Mouse (Mus musculus): ENCODE results near the gene Slc44a2. TPM values are rescaled to one million over a fixed set of nuclear protein-coding genes. Genes with fewer than 3 reads are reported as not detected.

The Slc44a2 gene
- polyA plus RNA-seq, 2 experiments, result 121 to 127 TPM

DNA sequence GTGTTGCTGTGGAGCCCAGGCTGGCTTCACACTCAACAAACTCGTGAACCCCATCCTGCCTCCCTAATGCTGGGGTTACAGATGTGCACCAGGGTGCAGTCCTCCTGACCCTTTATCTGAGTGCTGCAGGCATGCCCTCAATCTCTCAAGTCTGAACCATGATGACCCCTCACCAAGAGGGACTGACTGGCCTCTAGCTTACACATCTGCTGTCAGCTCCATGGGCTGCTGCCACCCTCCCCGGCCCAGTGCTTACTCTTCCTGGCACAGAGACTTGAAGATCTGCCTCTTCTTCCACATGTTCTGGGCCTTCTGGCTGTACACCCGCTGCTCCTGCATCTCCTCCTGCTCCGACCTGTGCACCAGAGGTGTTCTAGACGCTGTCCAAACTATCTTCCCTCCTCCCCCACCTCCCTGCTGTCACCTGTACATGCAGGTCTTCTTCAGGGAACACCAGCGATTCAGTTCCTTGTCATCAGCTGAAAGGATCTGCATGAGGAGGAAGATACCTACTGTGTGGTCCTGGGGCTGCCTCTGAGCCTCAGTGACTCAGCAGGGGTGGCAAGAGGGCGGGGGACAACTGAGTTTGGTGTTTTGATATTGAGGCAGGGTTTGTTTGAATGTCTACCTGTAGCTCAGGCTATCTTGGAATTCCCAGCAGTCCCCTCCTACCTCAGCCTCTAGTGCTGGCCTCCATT lies 45.3 kb upstream of the Slc44a2 start:
- H3K4me3 ChIP-seq (replicated peaks; ENCODE audit: low read length), result no peak overlapping the region
- no peak for ATAC-seq (ENCODE audit: low FRiP score, low read depth)
- DNase-seq (ENCODE audit: low spot score), result no peak

GRCm38 (mm10) chr9:21275727-21276126 lies 44.8 kb upstream of the Slc44a2 start:
- no peak overlapping the region for H3K27ac ChIP-seq (replicated peaks; ENCODE audit: low read depth, low read length)
- no peak overlapping the region for H3K9ac ChIP-seq (ENCODE audit: low read depth, low read length, severe bottlenecking)
- H3K4me2 ChIP-seq (replicated peaks; ENCODE audit: low read depth, low read length, severe bottlenecking), result no peak overlapping the region
- H3K36me3 ChIP-seq (ENCODE audit: control insufficient read depth, insufficient read depth, low read length), result peaks cover 98% of the 10 kb centered on the region
- no peak for ATAC-seq (ENCODE audit: low FRiP score, low read depth)
- no peaks in the 10 kb centered on the region for H3K9me3 ChIP-seq (ENCODE audit: control insufficient read depth, low read length)
- H3K4me1 ChIP-seq (ENCODE audit: control insufficient read depth, insufficient read depth, low read length), result no peaks in the 10 kb centered on the region
- no peaks in the 10 kb centered on the region for H3K27me3 ChIP-seq (ENCODE audit: control insufficient read depth, insufficient read depth, low read length)
- H3K4me3 ChIP-seq (replicated peaks; ENCODE audit: low read length), result no peak overlapping the region
- no peak for TF ChIP-seq POLR2A (IDR thresholded peaks at IDR 0.05; ENCODE audit: borderline replicate concordance, extremely low read depth, insufficient read depth, insufficient read length)
- 90% methylated on average over 12 of the region's 12 CpGs for WGBS
- DNase-seq (ENCODE audit: low spot score), result no peak

More for the DNA sequence above, 45.3 kb upstream of the Slc44a2 start:
- no peak for TF ChIP-seq POLR2A (IDR thresholded peaks at IDR 0.05; ENCODE audit: borderline replicate concordance, extremely low read depth, insufficient read depth, insufficient read length)
- Histone ChIP-seq H3K27ac (replicated peaks; ENCODE audit: low read depth, low read length) (no peak overlapping the region), H3K36me3 (ENCODE audit: control insufficient read depth, insufficient read depth, low read length) (peaks cover 98% of the 10 kb centered on the region), H3K9ac (ENCODE audit: low read depth, low read length, severe bottlenecking) (no peak overlapping the region), H3K4me2 (replicated peaks; ENCODE audit: low read depth, low read length, severe bottlenecking) (no peak overlapping the region), H3K9me3 (ENCODE audit: control insufficient read depth, low read length) (no peaks in the 10 kb centered on the region), H3K27me3 (ENCODE audit: control insufficient read depth, insufficient read depth, low read length) (no peaks in the 10 kb centered on the region), H3K4me1 (ENCODE audit: control insufficient read depth, insufficient read depth, low read length) (no peaks in the 10 kb centered on the region)
- 84% methylated on average over 7 of the region's 7 CpGs for WGBS

DNA sequence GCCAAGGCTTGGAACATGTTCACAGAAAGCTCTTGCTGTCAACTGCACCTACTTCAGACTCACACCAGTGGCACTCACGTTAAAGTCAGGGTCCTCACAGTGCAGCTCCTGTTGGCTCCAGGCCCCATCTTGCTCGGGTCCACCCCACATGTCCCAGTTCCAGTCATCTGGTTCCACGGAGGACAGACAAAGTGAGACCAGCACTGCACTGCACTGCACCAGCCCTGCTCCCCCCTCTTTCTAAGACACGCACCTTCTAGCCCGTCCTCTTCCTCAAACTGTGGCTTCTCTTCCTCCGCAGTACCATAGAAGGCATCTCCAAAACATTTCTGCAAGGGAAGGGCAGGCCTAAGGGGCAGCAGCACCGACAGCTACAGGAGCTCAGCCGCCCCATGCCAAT lies 44.2 kb upstream of the Slc44a2 start:
- H3K4me1 ChIP-seq (ENCODE audit: control insufficient read depth, insufficient read depth, low read length), result no peaks in the 10 kb centered on the region
- H3K27ac ChIP-seq (replicated peaks; ENCODE audit: low read depth, low read length), result no peak overlapping the region
- H3K36me3 ChIP-seq (ENCODE audit: control insufficient read depth, insufficient read depth, low read length), result peaks cover 98% of the 10 kb centered on the region
- 86% methylated on average over 8 of the region's 8 CpGs for WGBS
- no peak overlapping the region for H3K4me2 ChIP-seq (replicated peaks; ENCODE audit: low read depth, low read length, severe bottlenecking)
- H3K9me3 ChIP-seq (ENCODE audit: control insufficient read depth, low read length), result no peaks in the 10 kb centered on the region
- TF ChIP-seq POLR2A (IDR thresholded peaks at IDR 0.05; ENCODE audit: borderline replicate concordance, extremely low read depth, insufficient read depth, insufficient read length), result no peak
- DNase-seq (ENCODE audit: low spot score) (no peak), ATAC-seq (ENCODE audit: low FRiP score, low read depth) (no peak)
- H3K27me3 ChIP-seq (ENCODE audit: control insufficient read depth, insufficient read depth, low read length), result no peaks in the 10 kb centered on the region
- no peak overlapping the region for H3K4me3 ChIP-seq (replicated peaks; ENCODE audit: low read length)
- no peak overlapping the region for H3K9ac ChIP-seq (ENCODE audit: low read depth, low read length, severe bottlenecking)

GRCm38 (mm10) chr9:21277776-21278175 lies 42.7 kb upstream of the Slc44a2 start:
- H3K27ac ChIP-seq (replicated peaks; ENCODE audit: low read depth, low read length), result no peak overlapping the region
- H3K4me2 ChIP-seq (replicated peaks; ENCODE audit: low read depth, low read length, severe bottlenecking), result no peak overlapping the region
- H3K9ac ChIP-seq (ENCODE audit: low read depth, low read length, severe bottlenecking), result no peak overlapping the region
- no peak for DNase-seq (ENCODE audit: low spot score)
- no peaks in the 10 kb centered on the region for H3K9me3 ChIP-seq (ENCODE audit: control insufficient read depth, low read length)
- 96% methylated on average over 5 of the region's 5 CpGs for WGBS
- H3K27me3 ChIP-seq (ENCODE audit: control insufficient read depth, insufficient read depth, low read length), result no peaks in the 10 kb centered on the region
- no peak for ATAC-seq (ENCODE audit: low FRiP score, low read depth)
- no peak for TF ChIP-seq POLR2A (IDR thresholded peaks at IDR 0.05; ENCODE audit: borderline replicate concordance, extremely low read depth, insufficient read depth, insufficient read length)
- H3K4me1 ChIP-seq (ENCODE audit: control insufficient read depth, insufficient read depth, low read length), result no peaks in the 10 kb centered on the region
- no peak overlapping the region for H3K4me3 ChIP-seq (replicated peaks; ENCODE audit: low read length)
- peaks cover 96% of the 10 kb centered on the region for H3K36me3 ChIP-seq (ENCODE audit: control insufficient read depth, insufficient read depth, low read length)

- no peak for TF ChIP-seq POLR2A (IDR thresholded peaks at IDR 0.05; ENCODE audit: borderline replicate concordance, extremely low read depth, insufficient read depth, insufficient read length)
Observed at GRCm38 (mm10) chr9:21283591-21283990, 36.9 kb upstream of the Slc44a2 start.

More at GRCm38 (mm10) chr9:21283591-21283990, 36.9 kb upstream of the Slc44a2 start:
- Histone ChIP-seq H3K9me3 (ENCODE audit: control insufficient read depth, low read length) (no peaks in the 10 kb centered on the region), H3K4me2 (replicated peaks; ENCODE audit: low read depth, low read length, severe bottlenecking) (no peak overlapping the region), H3K27me3 (ENCODE audit: control insufficient read depth, insufficient read depth, low read length) (no peaks in the 10 kb centered on the region), H3K9ac (ENCODE audit: low read depth, low read length, severe bottlenecking) (no peak overlapping the region), H3K4me3 (replicated peaks; ENCODE audit: low read length) (no peak overlapping the region), H3K36me3 (ENCODE audit: control insufficient read depth, insufficient read depth, low read length) (peaks cover 63% of the 10 kb centered on the region), H3K4me1 (ENCODE audit: control insufficient read depth, insufficient read depth, low read length) (peaks cover 12% of the 10 kb centered on the region), H3K27ac (replicated peaks; ENCODE audit: low read depth, low read length) (no peak overlapping the region)
- WGBS, result 93% methylated on average over 5 of the region's 5 CpGs
- DNase-seq (ENCODE audit: low spot score) (no peak), ATAC-seq (ENCODE audit: low FRiP score, low read depth) (no peak)
